Mouse (Mus musculus) hindbrain, embryonic 10.5 days (tissue): ENCODE measurements at regions not wholly inside any gene's neighbourhood (a gene's known extent, or its start where the extent isn't known, plus 50 kb on each side); places are given as distances from the start of the nearest gene placed in this dataset.
"Not testable (repeated sequence)": the region's sequence is repeated elsewhere in the genome, so short reads cannot be mapped to it uniquely, and the experiment has no call there.

Experiments used
- DNase-seq: peaks from one replicate; pipeline ENCODE4 v3.0.0-alpha.2; 2017; ENCODE audit warnings: low spot score
- H3K27ac ChIP-seq: fragments of 300-500 bp; sonication (generic); 2 replicates; pipeline ENCODE4 v1.5.1; 2016; ENCODE audit warnings: mild to moderate bottlenecking, moderate library complexity
- H3K27me3 ChIP-seq: fragments of 300-500 bp; sonication (generic); 2 replicates; pipeline ENCODE4 v1.6.1; 2016; ENCODE audit warnings: mild to moderate bottlenecking; ENCODE audit not compliant: poor library complexity, insufficient read depth, severe bottlenecking
- H3K36me3 ChIP-seq: fragments of 300-500 bp; sonication (generic); 2 replicates; pipeline ENCODE4 v1.6.1; 2016; ENCODE audit warnings: mild to moderate bottlenecking, moderate library complexity
- H3K4me1 ChIP-seq: fragments of 300-500 bp; sonication (generic); replicated peaks from 2 replicates; pipeline ENCODE4 v1.6.1; 2016; ENCODE audit warnings: mild to moderate bottlenecking
- H3K4me3 ChIP-seq: fragments of 300-500 bp; sonication (generic); 2 replicates; pipeline ENCODE4 v1.5.1; 2016; ENCODE audit warnings: mild to moderate bottlenecking, moderate library complexity
- H3K9me3 ChIP-seq: fragments of 300-500 bp; sonication (generic); 2 replicates; pipeline ENCODE4 v1.6.1; 2016; ENCODE audit warnings: mild to moderate bottlenecking, moderate library complexity
- WGBS: fragments of 180-500 bp; shearing (Covaris S2); methylation state at CpG from one replicate; pipeline ENCODE4 v1.1.7; 2016; 5-methylcytosine and 5-hydroxymethylcytosine counted together

DNA sequence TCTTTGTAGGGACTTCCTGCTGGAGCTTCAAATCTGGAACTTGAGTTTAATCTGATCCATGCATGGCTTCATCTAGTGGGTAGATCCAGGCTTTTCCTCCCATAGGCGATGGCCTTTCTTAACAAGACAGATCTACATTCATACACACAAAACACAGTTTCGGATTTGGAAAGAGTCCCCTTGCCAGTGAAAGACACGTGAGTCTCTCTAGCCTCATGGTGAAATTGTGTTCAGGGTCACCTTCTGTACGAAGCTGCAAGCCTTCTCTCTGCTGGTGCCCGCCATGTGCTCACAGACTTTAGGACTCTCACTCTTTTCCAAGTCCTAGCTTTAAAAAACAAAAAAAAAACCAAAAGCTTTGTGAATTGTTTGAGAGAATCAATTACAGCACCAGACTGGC is 51.4 kb upstream of the Dlx2 start:
- WGBS = 85% methylated on average over 5 of the region's 5 CpGs
- peaks cover 14% of the 10 kb centered on the region for H3K27me3 ChIP-seq
- no peaks in the 10 kb centered on the region for H3K36me3 ChIP-seq
- H3K9me3 ChIP-seq = no peaks in the 10 kb centered on the region
- H3K27ac ChIP-seq = no peak overlapping the region
- no peak for DNase-seq
- H3K4me1 ChIP-seq = peaks cover 6% of the 10 kb centered on the region; the same call in 1 of the 2 replicates
- H3K4me3 ChIP-seq = no peak overlapping the region

DNA sequence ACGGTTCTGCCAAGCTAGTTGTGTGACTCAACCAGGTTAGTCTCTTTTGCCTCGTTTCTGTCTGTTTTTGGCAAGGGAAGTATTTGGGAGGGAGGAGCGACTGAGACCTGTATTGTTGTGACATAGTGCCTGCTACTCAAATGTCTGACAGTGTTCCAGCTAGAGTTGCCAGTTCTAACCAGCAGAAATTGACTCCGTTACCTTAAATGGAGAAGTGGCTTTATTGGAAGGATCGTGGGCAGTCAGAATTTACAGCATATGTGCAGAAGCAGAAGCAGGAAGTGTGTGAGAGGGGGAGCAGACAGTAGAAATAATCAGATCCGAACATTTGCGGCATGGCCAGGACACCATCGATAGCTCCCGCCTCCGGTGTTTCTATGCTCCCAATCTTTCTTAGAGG is 51.8 kb upstream of the Dlx2 start:
- Histone ChIP-seq H3K4me3 (no peak overlapping the region), H3K36me3 (no peaks in the 10 kb centered on the region), H3K27me3 (peaks cover 14% of the 10 kb centered on the region), H3K27ac (no peak overlapping the region), H3K9me3 (no peaks in the 10 kb centered on the region), H3K4me1 (peaks cover 6% of the 10 kb centered on the region; the same call in 1 of the 2 replicates)
- DNase-seq = no peak
- WGBS = 75% methylated on average over 10 of the region's 10 CpGs

DNA sequence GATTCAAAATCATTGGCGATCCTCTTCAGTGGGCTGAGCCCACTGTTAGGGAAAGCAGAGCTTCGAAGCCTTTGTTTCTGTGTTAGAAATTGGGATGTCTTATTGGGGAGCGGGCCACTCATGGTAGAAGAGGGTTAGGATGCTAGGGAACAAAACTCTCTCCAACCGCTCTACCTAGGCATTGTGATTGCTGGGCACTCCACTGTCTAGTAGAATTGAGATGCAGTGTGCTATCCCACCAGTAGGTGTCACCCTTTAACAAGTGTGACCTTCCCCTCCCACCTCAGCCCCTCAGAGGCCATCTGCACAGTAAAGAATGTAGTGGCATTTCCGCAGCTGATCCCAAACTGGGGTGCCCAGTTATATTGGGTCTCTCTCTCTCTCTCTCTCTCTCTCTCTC is 52.2 kb upstream of the Dlx2 start:
- Histone ChIP-seq H3K4me1 (peaks cover 6% of the 10 kb centered on the region; the same call in 1 of the 2 replicates), H3K27me3 (peaks cover 14% of the 10 kb centered on the region), H3K27ac (no peak overlapping the region), H3K36me3 (no peaks in the 10 kb centered on the region), H3K9me3 (no peaks in the 10 kb centered on the region), H3K4me3 (no peak overlapping the region)
- peak; percentile 79 for DNase-seq
- 22% methylated on average over 5 of the region's 5 CpGs for WGBS

DNA sequence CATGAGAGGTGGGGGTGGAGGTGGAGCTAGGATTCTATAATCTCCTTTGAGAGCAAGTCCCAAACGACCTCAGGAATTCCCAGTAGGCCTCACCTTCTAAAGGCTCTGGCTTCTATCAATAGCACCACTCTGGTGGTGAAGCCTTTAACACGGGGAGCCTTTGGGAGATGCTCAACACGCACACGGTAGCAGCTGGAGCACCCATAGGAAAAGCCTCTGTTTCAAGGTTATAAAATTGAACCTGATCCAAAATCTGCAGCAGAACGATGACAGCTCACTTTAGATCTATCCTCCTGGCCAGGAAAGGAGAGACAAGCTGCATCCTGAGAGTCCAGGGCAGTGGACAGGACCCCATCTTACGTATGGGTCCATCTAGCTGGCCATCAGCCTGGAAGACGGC is 53.7 kb upstream of the Dlx2 start:
- 78% methylated on average over 7 of the region's 7 CpGs for WGBS
- H3K4me3 ChIP-seq = no peak overlapping the region
- no peak overlapping the region for H3K27ac ChIP-seq
- H3K4me1 ChIP-seq = no peaks in the 10 kb centered on the region
- no peak for DNase-seq
- H3K36me3 ChIP-seq = no peaks in the 10 kb centered on the region
- H3K9me3 ChIP-seq = no peaks in the 10 kb centered on the region
- H3K27me3 ChIP-seq = peaks cover 14% of the 10 kb centered on the region

DNA sequence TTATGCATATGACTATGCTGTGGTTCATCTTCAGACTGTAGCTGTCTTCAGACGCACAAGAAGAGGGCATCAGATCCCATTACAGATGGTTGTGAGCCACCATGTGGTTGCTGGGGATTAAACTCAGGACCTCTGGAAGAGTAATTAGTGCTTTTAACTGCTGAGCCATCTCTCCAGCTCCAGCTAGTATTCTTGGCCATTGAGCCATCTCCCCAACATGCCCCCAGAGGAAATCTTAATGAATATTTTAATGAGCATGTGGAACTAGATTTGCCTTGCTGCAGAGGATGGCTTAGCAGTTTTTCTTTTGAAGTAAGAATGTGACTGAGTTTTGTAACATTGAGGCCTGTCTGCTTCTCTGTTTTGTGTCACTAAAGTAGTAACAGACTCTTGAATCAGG is 54.4 kb upstream of the Dlx2 start:
- Histone ChIP-seq H3K27ac (no peak overlapping the region), H3K36me3 (no peaks in the 10 kb centered on the region), H3K4me3 (no peak overlapping the region), H3K27me3 (peaks cover 14% of the 10 kb centered on the region), H3K4me1 (no peaks in the 10 kb centered on the region), H3K9me3 (no peaks in the 10 kb centered on the region)
- 63% methylated on average over 1 of the region's 1 CpGs for WGBS
- no peak for DNase-seq

DNA sequence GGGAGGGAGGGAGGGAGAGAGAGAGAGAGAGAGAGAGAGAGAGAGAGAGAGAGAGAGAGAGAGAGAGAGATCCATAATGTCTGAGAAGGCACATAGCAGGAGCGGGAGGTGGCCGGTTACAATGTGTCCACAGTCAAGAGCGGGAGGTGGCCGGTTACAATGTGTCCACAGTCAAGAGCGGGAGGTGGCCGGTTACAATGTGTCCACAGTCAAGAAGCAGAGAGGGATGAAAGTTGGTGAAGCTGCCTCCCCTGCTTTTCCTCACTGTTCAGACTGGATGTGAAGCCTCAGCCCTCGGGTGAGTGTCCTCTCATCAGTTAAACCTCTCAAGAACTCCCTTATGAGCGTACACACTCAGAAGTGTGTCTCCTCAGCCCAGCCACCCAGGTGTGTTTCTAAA is 57.2 kb upstream of the Dlx2 start:
- DNase-seq, H3K27me3 ChIP-seq, H3K4me3 ChIP-seq, H3K27ac ChIP-seq, H3K9me3 ChIP-seq, H3K36me3 ChIP-seq: not testable (repeated sequence)
- H3K4me1 ChIP-seq = peaks cover 15% of the 10 kb centered on the region
- WGBS = 91% methylated on average over 8 of the region's 8 CpGs

DNA sequence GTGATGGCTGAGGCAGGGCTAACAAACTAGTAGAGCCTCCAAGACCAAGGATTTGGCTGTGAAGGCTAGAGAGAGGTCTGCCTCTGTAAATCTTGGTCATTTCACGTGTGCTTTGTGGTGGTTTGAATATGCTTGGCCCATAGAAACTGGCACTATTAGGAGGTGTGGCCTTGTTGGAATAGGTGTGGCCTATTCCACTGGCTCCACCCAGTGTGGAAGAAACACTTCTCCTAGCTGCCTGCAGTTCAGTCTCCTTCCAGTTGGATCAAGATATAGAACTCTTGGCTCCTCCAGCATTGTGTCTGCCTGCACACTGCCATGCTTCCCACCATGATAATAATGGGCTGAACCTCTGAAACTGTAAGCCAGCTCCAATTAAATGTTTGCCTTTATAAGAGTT is 59.1 kb upstream of the Dlx2 start:
- 100% methylated on average over 1 of the region's 1 CpGs for WGBS
- Histone ChIP-seq H3K27ac (no peak overlapping the region), H3K9me3 (no peaks in the 10 kb centered on the region), H3K4me1 (peaks cover 15% of the 10 kb centered on the region), H3K4me3 (no peak overlapping the region), H3K27me3 (0 out of 2 replicates have a peak, but pooled peaks cover 5% of the 10 kb centered on the region), H3K36me3 (no peaks in the 10 kb centered on the region)
- no peak for DNase-seq

DNA sequence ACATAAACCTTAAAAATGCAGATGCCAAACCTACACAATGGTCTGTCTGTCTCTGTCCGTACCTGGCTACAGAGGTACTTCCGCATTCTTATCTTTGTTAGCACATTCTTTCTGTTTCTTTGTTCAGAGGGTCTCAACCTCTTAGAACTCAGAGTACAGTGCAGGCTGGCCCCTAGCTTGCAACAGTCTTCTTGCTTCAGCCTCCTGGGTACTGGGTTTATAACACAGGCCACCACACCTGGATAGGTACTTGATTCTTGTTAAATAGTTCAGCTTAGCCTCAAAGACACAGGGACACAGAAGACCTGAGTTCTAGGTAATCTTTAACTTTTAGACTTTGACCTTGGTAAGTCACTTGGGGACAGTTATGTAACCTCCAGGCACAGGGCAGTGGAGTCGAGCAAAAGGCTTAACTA is 60.5 kb upstream of the Dlx2 start:
- Histone ChIP-seq H3K36me3 (no peaks in the 10 kb centered on the region), H3K27me3 (0 out of 2 replicates have a peak, but pooled peaks cover 5% of the 10 kb centered on the region), H3K9me3 (no peaks in the 10 kb centered on the region), H3K27ac (no peak overlapping the region), H3K4me1 (peaks cover 20% of the 10 kb centered on the region), H3K4me3 (no peak overlapping the region)
- DNase-seq = no peak
- WGBS = 92% methylated on average over 3 of the region's 3 CpGs

DNA sequence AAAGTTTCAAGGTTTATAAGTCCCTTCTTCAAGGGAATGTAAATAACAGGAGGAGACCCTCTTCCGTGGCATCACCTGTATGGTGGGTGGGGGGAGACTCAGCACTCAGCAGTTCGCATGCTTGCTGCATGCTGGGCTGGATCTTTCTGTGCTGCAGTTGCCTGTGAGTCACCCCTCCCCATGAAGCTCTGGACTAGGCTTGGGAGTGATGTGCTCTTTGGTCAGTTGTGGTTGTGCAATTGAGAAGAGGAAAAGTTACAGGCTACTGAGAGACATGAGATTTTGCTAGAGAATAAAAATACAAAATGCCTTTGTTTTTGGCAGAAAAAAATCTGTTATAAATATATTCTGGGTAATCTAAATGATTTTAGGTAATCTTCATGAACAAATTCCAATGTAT is 66.7 kb upstream of the Dlx2 start:
- Histone ChIP-seq H3K9me3 (no peaks in the 10 kb centered on the region), H3K36me3 (no peaks in the 10 kb centered on the region), H3K27me3 (0 out of 2 replicates have a peak, but pooled peaks cover 5% of the 10 kb centered on the region), H3K4me3 (no peak overlapping the region), H3K27ac (0 out of 2 replicates have a peak overlapping the region, but pooled peaks have one; percentile 37), H3K4me1 (peaks cover 23% of the 10 kb centered on the region)
- DNase-seq = no peak
- 61% methylated on average over 2 of the region's 2 CpGs for WGBS

DNA sequence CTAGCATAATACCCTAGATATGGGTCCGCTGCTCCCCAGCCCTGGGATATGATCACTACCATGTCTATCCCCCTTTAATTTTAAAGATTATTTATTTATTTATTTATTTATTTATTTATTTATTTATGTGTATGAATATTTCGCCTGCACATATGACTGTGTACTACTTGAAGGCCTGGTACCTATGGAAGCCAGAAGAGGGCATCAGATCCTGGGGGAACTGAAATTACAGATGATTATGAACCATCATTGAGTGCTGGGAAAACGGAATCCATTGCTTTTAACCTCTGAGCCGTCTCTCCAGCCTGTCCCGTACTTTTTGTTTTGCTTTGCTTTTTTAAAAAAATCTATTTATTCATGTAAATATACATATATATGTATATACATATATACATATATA is 70.0 kb upstream of the Dlx2 start:
- H3K9me3 ChIP-seq = no peaks in the 10 kb centered on the region
- H3K4me3 ChIP-seq = no peak overlapping the region
- 89% methylated on average over 5 of the region's 5 CpGs for WGBS
- no peak overlapping the region for H3K27ac ChIP-seq
- no peaks in the 10 kb centered on the region for H3K27me3 ChIP-seq
- no peak for DNase-seq
- H3K36me3 ChIP-seq = no peaks in the 10 kb centered on the region
- H3K4me1 ChIP-seq = peaks cover 15% of the 10 kb centered on the region

DNA sequence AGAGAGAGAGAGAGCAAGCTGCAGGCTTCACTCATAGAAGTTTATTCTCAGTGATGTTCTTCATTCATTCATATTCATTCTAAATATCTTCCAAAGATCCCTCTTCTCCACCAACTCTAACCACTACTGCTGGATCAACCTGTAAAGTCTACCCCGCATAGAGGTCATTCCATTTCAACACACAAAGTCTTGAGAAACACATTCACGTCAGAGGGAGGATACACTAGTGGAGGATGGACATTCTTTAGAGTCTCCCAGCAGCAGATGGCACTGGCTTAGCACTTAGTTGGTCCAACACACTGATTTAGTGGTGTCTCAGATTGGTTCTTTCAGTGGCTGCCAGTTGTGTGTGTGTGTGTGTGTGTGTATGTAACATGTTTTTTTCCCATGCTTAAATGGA is 74.9 kb upstream of the Dlx2 start:
- Histone ChIP-seq H3K27me3 (peaks cover 22% of the 10 kb centered on the region), H3K4me3 (no peak overlapping the region), H3K4me1 (peaks cover 15% of the 10 kb centered on the region), H3K36me3 (no peaks in the 10 kb centered on the region), H3K9me3 (no peaks in the 10 kb centered on the region), H3K27ac (no peak overlapping the region)
- 89% methylated on average over 2 of the region's 2 CpGs for WGBS
- DNase-seq = no peak

DNA sequence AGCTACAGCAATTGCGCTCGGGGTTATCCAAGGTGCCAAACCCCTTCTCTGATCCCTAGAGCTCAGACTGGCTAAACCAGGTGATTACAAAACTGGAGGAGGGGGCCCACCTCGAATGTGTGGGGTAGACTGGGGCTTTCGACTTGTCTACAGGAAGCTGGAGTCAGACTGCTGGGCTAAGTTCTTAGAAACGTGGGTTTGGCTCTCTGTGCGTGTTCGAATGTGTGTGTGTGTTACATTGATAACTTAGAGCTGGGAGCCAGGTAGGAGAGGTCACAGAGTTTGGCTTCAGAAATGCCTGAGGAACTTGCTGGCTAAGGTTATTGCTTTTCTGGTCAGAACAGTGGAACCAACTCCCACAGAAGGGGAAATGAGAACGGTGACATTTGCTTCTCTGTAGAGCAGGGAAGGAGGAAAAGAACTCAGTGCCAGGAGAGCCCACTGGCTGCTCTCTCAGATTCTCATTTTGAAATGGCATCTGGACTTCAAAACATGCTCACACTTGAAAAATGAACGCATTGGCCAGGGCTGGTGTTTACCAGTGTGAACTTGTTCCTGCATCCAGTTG is 76.1 kb upstream of the Dlx2 start:
- Histone ChIP-seq H3K27ac (0 out of 2 replicates have a peak overlapping the region, but pooled peaks have one; percentile 36), H3K4me3 (no peak overlapping the region), H3K4me1 (peaks cover 27% of the 10 kb centered on the region), H3K27me3 (peaks cover 33% of the 10 kb centered on the region), H3K36me3 (no peaks in the 10 kb centered on the region), H3K9me3 (no peaks in the 10 kb centered on the region)
- DNase-seq = no peak
- WGBS = 78% methylated on average over 9 of the region's 9 CpGs

DNA sequence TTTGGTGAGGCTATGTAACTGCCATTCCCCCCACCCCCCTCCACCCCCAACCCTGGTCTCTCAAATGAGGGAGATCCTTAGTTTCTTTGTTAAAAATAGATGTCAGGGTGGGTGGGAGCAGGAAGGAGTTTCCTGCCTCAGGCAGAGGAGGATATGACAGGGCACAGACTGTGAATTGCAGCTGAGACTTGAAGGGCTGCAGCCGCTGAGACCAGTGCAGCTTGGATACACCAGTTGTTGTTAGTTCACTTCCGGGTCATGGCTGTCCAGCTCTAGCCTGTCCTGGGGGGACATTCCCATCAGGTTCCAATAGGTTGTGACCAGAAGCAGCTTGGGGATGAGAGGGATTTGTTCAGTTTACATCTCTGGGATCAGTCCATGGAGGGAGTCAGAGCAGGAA is 76.6 kb upstream of the Dlx2 start:
- H3K27me3 ChIP-seq = peaks cover 35% of the 10 kb centered on the region
- DNase-seq = no peak
- peaks cover 27% of the 10 kb centered on the region for H3K4me1 ChIP-seq
- H3K27ac ChIP-seq = 0 out of 2 replicates have a peak overlapping the region, but pooled peaks have one; percentile 18
- H3K4me3 ChIP-seq = no peak overlapping the region
- no peaks in the 10 kb centered on the region for H3K9me3 ChIP-seq
- no peaks in the 10 kb centered on the region for H3K36me3 ChIP-seq
- 77% methylated on average over 2 of the region's 2 CpGs for WGBS
